Mouse (Mus musculus) retina, postnatal 1 day (tissue): ENCODE data around the gene Hint2.
A peak's percentile ranks its signal among the peaks of the same experiment; 100 is the strongest.

Experiments used
- DNase-seq: peaks from one replicate; pipeline ENCODE4 v3.0.0-alpha.2; 2012

Hint2 gene

GRCm38 (mm10) chr4:43656339-43657109 is at the start of gene Hint2:
Gene Hint2 (minus strand): TSS chr4:43656466.
- DNase-seq, result peak; percentile 99

GRCm38 (mm10) chr4:43705991-43706390 is 49.7 kb upstream of the Hint2 start:
- DNase-seq, result no peak

- DNase-seq, result no peak
Observed at GRCm38 (mm10) chr4:43703851-43704250, 47.6 kb upstream of the Hint2 start.

- DNase-seq, result no peak
Observed at GRCm38 (mm10) chr4:43703439-43703838, 47.2 kb upstream of the Hint2 start.

- DNase-seq, result no peak
Observed at GRCm38 (mm10) chr4:43700707-43701106, 44.4 kb upstream of the Hint2 start, which contains the start of gene Olfr70. Gene Olfr70 (minus strand): TSS chr4:43700807.

- no peak for DNase-seq
Observed at GRCm38 (mm10) chr4:43696561-43696960, 40.3 kb upstream of the Hint2 start.

- DNase-seq, result no peak
Observed at GRCm38 (mm10) chr4:43695249-43695671, 39.0 kb upstream of the Hint2 start.

GRCm38 (mm10) chr4:43694439-43695248 is 38.4 kb upstream of the Hint2 start:
- no peak for DNase-seq

GRCm38 (mm10) chr4:43693806-43694241 is 37.6 kb upstream of the Hint2 start:
- DNase-seq, result no peak

GRCm38 (mm10) chr4:43691026-43691425 is 34.8 kb upstream of the Hint2 start:
- no peak for DNase-seq

- no peak for DNase-seq
Observed at GRCm38 (mm10) chr4:43690021-43690420, 33.8 kb upstream of the Hint2 start.

- DNase-seq, result no peak
Observed at GRCm38 (mm10) chr4:43679416-43680043, 23.3 kb upstream of the Hint2 start.

GRCm38 (mm10) chr4:43678541-43678940 is 22.3 kb upstream of the Hint2 start:
- DNase-seq, result no peak

GRCm38 (mm10) chr4:43675608-43676007 is 19.3 kb upstream of the Hint2 start:
- DNase-seq, result no peak

GRCm38 (mm10) chr4:43674974-43675373 is 18.7 kb upstream of the Hint2 start:
- DNase-seq, result no peak

GRCm38 (mm10) chr4:43673703-43674102 is 17.4 kb upstream of the Hint2 start:
- DNase-seq, result no peak

- peak; percentile 95 for DNase-seq
Observed at GRCm38 (mm10) chr4:43672070-43672469, 15.8 kb upstream of the Hint2 start.

GRCm38 (mm10) chr4:43669428-43669794 is 13.1 kb upstream of the Hint2 start:
- no peak for DNase-seq

GRCm38 (mm10) chr4:43668782-43669427 is 12.6 kb upstream of the Hint2 start, which contains the start of the genes Tmem8b and Fam221b:
Gene Tmem8b (plus strand): TSS chr4:43668971.
Gene Fam221b (minus strand): TSS chr4:43669145.
- peak; percentile 91 for DNase-seq

GRCm38 (mm10) chr4:43666412-43666811 is 10.1 kb upstream of the Hint2 start:
- DNase-seq, result peak; percentile 69

- no peak for DNase-seq
Observed at GRCm38 (mm10) chr4:43657146-43657545, 880 bp upstream of the Hint2 start.

GRCm38 (mm10) chr4:43655656-43656338 is 469 bp downstream of the Hint2 start:
- no peak for DNase-seq
